Mouse (Mus musculus) ES-E14 (cell line): ENCODE data around the gene Prpf4b.

ENCODE experiments used
- CHD2 ChIP-seq: IDR thresholded peaks from 2 replicates; pipeline ENCODE4 v1.6.1; 2014; ENCODE audit warnings: mild to moderate bottlenecking, low read depth, low read length, inconsistent platforms
- HCFC1 ChIP-seq: IDR thresholded peaks from 2 replicates; pipeline ENCODE4 v1.6.1; 2012; ENCODE audit warnings: low read length, inconsistent platforms, borderline replicate concordance; ENCODE audit not compliant: insufficient read depth
- MAFK ChIP-seq: IDR thresholded peaks from 2 replicates; pipeline ENCODE4 v1.6.1; 2014; ENCODE audit warnings: mild to moderate bottlenecking, low read depth, low read length, inconsistent platforms; ENCODE audit not compliant: insufficient read depth
- ZC3H11A ChIP-seq: IDR thresholded peaks from 2 replicates; pipeline ENCODE4 v1.6.1; 2012; ENCODE audit warnings: low read depth, mild to moderate bottlenecking, inconsistent platforms, low read length, borderline replicate concordance
- ZNF384 ChIP-seq: IDR thresholded peaks from 2 replicates; pipeline ENCODE4 v1.6.1; 2012; ENCODE audit warnings: low read depth, low read length, inconsistent platforms

- TF ChIP-seq HCFC1 (no peak), ZC3H11A (no peak), MAFK (no peak), CHD2 (no peak), ZNF384 (no peak)
Measured at GRCm38 (mm10) chr13:34892871-34893270, 17.8 kb downstream of the Prpf4b start.
